Mouse (Mus musculus) right cerebral cortex, postnatal 36 days (tissue): Measurements from ENCODE around the gene Zbtb45.

ENCODE experiments used
- DNase-seq, 2 experiments: peaks; one replicate each; pipeline ENCODE4 v3.0.0; 2022; ENCODE audit warnings: low spot score in 2 of 2, mixed read lengths in 1 of 2

The Zbtb45 gene

DNA sequence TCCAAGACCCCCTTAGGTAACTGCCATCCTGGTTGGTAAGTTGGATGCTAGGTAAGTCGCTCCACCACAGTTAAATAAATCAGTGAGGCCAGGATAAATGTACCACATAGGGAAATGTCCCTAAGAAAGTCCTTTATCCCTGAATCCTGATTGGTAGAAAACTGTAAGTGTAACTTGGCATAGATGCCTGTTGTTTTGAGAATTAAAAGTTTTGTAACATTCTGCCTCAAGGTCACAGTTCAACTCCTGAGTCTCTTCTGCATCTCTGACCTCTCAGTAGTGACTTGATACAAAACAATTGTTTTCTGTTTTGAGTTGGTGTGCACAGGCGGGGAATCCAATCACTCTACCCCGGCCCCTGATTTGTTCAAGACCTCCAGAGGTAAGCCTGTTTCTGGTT, 11.0 kb downstream of the Zbtb45 start, which contains the start of gene Trim28:
TSS of gene Trim28 (plus strand) at position 264 of the 400 bp plus-strand sequence.
- DNase-seq, result no peak

GRCm38 (mm10) chr7:12998053-12998452, 11.8 kb downstream of the Zbtb45 start, which contains the start of gene Slc27a5:
Gene Slc27a5 (minus strand): TSS chr7:12998192.
- no peak for DNase-seq

DNA sequence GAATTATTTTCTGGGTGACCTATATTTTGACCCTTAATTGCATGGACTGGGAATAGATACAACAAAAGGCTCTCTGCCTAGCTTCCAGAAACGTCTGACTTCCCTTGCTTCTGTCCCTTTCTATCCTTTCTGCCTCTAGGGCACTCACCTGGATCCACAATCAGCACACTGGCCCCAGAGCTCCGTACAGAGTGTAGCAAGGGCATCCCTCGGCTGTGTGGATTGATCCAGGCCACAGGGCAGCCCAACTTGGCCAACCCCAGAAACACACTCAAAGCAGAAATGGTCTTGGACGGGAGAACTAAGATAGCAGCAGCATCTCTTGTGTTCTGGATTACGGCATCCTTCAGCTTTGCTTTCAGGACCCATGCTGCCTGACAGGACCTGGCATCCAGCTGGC, 12.6 kb downstream of the Zbtb45 start:
- no peak for DNase-seq

DNA sequence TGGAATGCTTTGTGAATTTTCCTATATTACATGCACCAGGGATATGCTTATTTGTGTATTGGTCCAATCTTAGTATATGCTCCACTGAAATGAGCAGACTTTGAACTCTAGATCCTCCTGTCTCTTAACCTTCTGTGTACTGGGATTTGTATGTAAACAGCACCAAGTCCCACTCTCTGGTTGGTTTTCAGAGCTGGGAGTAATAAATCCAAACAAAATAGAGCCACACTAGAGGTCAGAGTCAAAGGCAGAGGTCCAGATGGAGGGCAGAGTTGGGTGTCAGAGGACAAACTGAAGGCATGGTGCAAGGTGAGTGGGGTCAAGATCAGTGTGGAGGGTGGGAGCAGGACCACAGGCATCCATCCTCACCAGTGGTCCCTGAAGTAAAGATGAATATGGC, 14.0 kb downstream of the Zbtb45 start:
- DNase-seq, result no peak

- DNase-seq, result no peak
These were observed 16.7 kb downstream of the Zbtb45 start for GRCm38 (mm10) chr7:12993148-12993547.

GRCm38 (mm10) chr7:12992222-12992621, 17.6 kb downstream of the Zbtb45 start:
- DNase-seq, result no peak

GRCm38 (mm10) chr7:12987409-12988189, 22.2 kb downstream of the Zbtb45 start:
- DNase-seq, result no peak

DNA sequence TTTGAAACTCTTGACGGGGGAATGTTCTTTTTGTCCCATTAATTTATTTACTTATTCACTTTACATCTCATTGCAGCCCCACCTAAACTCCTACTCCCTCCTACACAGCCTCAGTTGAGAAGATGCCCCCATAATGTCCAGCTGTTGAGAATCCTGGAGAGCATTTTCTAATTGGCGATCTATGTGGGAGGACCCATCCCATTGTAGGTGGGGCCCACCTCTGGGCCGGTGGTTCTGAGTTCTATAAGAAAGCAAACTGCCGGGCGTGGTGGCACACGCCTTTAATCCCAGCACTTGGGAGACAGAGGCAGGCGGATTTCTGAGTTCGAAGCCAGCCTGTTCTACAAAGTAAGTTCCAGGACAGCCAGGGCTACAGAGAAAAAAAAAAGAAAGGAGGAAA, 22.9 kb downstream of the Zbtb45 start:
- no peak for DNase-seq

DNA sequence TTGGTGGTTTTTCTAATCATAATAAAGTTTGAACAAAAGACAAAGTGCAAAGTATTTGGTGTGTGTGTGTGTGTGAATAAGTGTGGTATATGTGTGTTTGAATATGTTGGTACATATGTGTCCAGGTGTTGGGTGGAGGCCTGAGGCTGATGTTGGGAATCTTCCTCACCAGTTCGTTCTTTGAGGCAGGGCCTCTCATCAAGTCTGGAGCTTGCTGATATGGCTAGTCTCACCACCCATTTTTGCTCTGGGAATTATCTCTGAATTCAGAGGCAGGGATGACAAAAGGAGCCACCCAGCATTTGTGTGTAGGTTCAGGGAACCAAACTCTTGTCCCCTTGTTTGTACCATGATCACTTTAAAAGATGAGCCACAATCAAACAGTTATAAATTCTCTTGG, 24.1 kb downstream of the Zbtb45 start:
- no peak for DNase-seq

DNA sequence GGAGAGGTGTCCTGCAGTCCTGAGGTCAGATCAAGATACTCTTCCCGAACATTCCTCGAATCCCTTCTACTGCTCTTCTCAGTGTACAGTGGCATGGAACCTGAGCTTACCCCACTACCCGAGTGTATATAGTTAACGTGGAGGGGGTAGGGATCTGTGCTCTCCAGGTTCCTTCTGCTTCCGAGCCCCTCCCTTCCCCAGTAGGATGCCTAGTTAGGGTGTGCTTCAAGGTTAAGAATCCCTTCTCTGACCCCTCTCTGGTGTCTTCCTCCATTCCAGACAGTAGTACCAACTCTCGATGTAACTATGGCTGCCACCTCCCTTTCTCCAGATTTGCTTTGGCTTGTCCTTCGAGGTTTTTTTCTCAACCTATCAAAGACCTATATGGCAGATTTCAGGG, 29.5 kb downstream of the Zbtb45 start:
- DNase-seq, result no peak

GRCm38 (mm10) chr7:12979776-12980175, 30.1 kb downstream of the Zbtb45 start:
- DNase-seq, result no peak

DNA sequence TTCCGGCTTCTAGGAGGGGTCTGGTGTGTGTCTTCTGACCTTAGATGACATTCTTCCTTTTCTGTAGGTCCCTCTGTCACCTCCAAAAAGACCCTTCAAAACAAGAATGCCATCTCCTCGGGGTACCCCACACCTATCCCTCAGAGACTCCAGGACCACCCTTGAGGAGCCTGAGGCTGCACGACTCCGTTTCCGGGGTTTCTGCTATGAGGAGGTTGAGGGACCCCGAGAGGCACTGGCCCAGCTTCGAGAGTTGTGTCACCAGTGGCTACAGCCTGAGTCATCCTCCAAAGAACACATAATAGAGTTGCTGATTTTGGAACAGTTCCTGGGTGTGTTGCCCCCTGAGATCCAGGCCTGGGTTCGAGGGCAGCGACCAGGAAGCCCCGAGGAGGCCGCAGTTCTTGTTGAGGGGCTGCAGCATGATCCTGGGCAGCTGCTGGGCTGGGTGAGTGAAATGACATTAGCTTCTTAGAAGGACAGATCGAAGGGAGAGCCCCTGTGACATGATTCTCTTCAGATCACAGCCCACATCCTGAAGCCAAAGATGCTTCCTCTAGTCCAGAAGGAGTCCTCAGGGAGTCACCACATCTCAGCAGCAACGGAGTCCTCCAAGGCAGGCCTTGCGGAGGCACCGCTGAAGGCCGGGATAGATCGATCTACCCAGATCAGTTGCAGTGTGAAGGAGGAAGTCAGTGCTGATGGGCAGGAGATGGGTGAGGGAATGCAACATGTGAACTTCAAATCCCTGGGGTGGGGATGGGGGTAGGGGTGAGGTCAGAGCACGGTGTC, 30.7 kb downstream of the Zbtb45 start:
- DNase-seq, result no peak

DNA sequence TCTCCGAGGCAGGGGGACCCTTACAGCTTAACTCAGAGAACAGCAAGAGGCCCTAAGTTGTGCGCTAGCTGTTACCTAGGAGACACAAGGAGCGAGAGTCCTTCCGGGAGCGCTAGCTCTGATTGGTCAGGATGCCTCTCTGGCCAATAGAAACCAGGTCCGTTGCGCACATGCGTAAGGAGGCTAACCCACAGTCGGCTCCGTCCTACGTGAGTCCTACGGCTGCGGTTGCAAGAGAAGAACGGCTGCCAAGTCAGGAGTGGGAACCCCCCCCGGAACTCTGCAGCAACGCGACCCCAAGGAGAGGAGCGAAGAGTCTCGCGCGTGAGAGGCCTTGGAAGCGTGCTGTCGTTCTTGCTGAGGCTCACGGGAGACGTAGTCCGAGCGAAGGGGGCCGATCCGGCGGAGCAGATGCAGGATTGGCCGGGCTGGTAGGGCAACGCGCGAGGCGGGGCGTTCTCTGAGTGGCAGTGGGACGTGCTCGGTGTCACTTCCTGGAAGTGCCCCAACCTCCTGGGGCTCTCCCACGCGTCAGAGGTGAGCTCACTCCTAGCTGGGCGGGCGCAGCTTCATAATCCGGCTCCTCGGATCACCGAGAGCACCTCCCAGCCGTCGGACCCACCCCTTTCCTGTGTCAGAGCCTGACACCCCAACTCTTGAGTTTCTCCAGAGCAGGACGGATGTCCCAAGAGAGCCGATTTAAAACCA, 32.0 kb downstream of the Zbtb45 start, which contains the start of gene Zfp446:
TSS of gene Zfp446 (plus strand) at position 167 of the 708 bp plus-strand sequence.
- peak; percentile 99 to 100 for DNase-seq

- no peak for DNase-seq
These were observed 38.9 kb downstream of the Zbtb45 start for GRCm38 (mm10) chr7:12970906-12971305.

GRCm38 (mm10) chr7:12966104-12966845, 43.6 kb downstream of the Zbtb45 start:
- DNase-seq, result peak; percentile 30 to 37

GRCm38 (mm10) chr7:12965678-12966091, 44.1 kb downstream of the Zbtb45 start, which contains the start of gene Zfp324:
Gene Zfp324 (plus strand): TSS chr7:12965838.
- DNase-seq, result peak; percentile 91 to 95

GRCm38 (mm10) chr7:12961511-12962141, 48.2 kb downstream of the Zbtb45 start:
- DNase-seq, result peak; percentile 31 to 56

- DNase-seq, result no peak
These were observed 50.1 kb downstream of the Zbtb45 start for GRCm38 (mm10) chr7:12959718-12960117.

DNA sequence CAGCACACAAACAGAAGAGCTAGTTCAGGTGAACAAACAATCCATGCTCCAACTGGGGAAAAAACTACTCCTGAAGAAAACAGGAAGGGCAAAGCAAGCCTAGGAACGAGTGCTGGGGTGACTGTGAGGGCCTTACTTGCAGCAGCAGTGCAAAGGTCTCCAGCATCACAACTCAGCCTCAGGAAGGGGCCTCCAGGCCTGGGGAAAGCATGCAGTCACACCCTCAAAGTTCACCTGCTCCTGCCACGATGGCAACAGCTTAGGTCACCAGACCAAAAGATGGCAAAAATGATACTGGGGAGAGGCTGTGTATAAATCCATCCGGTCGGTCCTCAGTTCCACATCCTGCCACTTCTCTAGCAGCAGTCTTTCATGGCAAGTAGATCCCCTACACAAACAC, 50.9 kb downstream of the Zbtb45 start:
- no peak for DNase-seq

- DNase-seq, result no peak
These were observed 52.3 kb downstream of the Zbtb45 start for GRCm38 (mm10) chr7:12957511-12957910.

GRCm38 (mm10) chr7:12954896-12955295, 54.9 kb downstream of the Zbtb45 start:
- DNase-seq, result no peak
